Mouse (Mus musculus) embryonic facial prominence, embryonic 11.5 days (tissue): ENCODE measurements around the gene Camta1. TPM values are rescaled to one million over a fixed set of nuclear protein-coding genes. Genes with fewer than 3 reads are reported as not detected.
A peak's percentile ranks its signal among the peaks of the same experiment; 100 is the strongest.
"Not testable (repeated sequence)": the region's sequence is repeated elsewhere in the genome, so short reads cannot be mapped to it uniquely, and the experiment has no call there.

Source experiments
- ATAC-seq: fragments of 200-750 bp; cut with Nextera tagmentation; replicated peaks from 2 replicates; pipeline ENCODE4 v1.8.0; 2017; ENCODE audit warnings: low read depth; ENCODE audit not compliant: insufficient number of reproducible peaks, low FRiP score, low TSS enrichment
- DNase-seq: peaks from one replicate; pipeline ENCODE4 v3.0.0-alpha.2; 2015; ENCODE audit warnings: low spot score
- H3K27ac ChIP-seq: fragments of 300-500 bp; sonication (generic); replicated peaks from 2 replicates; pipeline ENCODE4 v1.5.1; 2014; ENCODE audit warnings: mild to moderate bottlenecking, low read depth, low read length, control low read depth
- H3K27me3 ChIP-seq: fragments of 300-500 bp; sonication (generic); 2 replicates; pipeline ENCODE4 v1.6.1; 2014; ENCODE audit warnings: mild to moderate bottlenecking, low read length, moderate library complexity, mixed read lengths; ENCODE audit not compliant: control insufficient read depth, insufficient read depth
- H3K36me3 ChIP-seq: fragments of 300-500 bp; sonication (generic); replicated peaks from 2 replicates; pipeline ENCODE4 v1.6.1; 2014; ENCODE audit warnings: low read depth, mild to moderate bottlenecking, low read length, moderate library complexity, mixed read lengths; ENCODE audit not compliant: control insufficient read depth, insufficient read depth
- H3K4me1 ChIP-seq: fragments of 300-500 bp; sonication (generic); 2 replicates; pipeline ENCODE4 v1.6.1; 2014; ENCODE audit warnings: low read length, mixed read lengths; ENCODE audit not compliant: control insufficient read depth, insufficient read depth
- H3K4me2 ChIP-seq: fragments of 300-500 bp; sonication (generic); 2 replicates; pipeline ENCODE4 v1.6.1; 2014; ENCODE audit warnings: low read depth, mild to moderate bottlenecking, control low read depth, low read length, moderate library complexity
- H3K4me3 ChIP-seq: fragments of 300-500 bp; sonication (generic); 2 replicates; pipeline ENCODE4 v1.5.1; 2014; ENCODE audit warnings: low read depth, low read length, control low read depth
- H3K9ac ChIP-seq: fragments of 300-500 bp; sonication (generic); replicated peaks from 2 replicates; pipeline ENCODE4 v1.6.1; 2014; ENCODE audit warnings: mild to moderate bottlenecking, control low read depth, low read length
- H3K9me3 ChIP-seq: fragments of 300-500 bp; sonication (generic); replicated peaks from 2 replicates; pipeline ENCODE4 v1.6.1; 2016; ENCODE audit warnings: mild to moderate bottlenecking, low read length, inconsistent platforms, mixed read lengths; ENCODE audit not compliant: control insufficient read depth
- WGBS: fragments of 180-500 bp; shearing (Covaris S2); extraction: QIAGEN DNeasy Blood & Tissue Kit; methylation state at CpG from one replicate; pipeline ENCODE4 v1.1.7; 2014; 5-methylcytosine and 5-hydroxymethylcytosine counted together
- polyA plus RNA-seq: library from polyadenylated mRNA; unstranded; fragments of >200 nt; fragmentation: Nextera tagmentation; extraction: Ambion mirVana; gene quantifications from 2 replicates; pipeline ENCODE4 v1.2.1, GENCODE M21; 2014

Gene Camta1
- polyA plus RNA-seq, 1 experiment from 2014 or later, result 130 TPM

DNA sequence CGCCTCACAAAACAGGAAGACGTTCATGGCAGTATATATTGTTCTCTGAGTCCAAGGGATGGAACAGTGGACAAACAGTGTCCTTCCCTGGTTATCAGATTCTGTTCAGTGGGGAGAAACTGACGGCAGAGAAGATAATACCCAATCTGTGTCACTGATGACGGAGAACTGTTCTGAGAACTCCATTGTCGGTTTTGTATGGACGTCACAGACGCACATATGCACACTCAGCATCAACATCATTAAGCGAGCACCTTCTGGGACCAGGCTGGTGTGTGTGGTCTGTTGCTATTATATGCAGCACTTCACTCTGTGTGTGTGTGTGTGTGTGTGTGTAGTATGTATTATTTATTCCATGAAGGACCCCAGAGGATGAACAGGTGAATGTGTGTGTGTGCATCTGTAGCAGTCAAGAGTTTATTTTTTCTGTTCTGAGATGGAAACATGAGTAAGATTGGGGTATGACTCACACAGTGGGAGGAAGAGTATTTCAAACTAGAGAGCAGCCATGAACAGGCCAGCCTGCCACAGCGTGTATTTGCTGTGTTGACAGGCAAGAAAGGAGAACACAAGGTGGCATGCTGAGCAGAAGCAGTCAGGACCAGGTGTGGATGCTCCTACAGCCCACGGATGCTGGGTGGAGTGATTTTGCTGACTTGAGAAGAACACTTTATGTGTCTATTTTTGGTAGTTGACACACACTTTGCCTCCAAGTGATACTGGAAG, 946.3 kb downstream of the Camta1 start:
- Histone ChIP-seq H3K27ac (no peak overlapping the region), H3K4me1 (no peaks in the 10 kb centered on the region), H3K36me3 (no peaks in the 10 kb centered on the region), H3K4me2 (peak overlapping the region; percentile 57), H3K9me3 (no peaks in the 10 kb centered on the region), H3K27me3 (no peaks in the 10 kb centered on the region), H3K4me3 (peak overlapping the region; percentile 55), H3K9ac (peak overlapping the region; percentile 76)
- ATAC-seq, result no peak
- DNase-seq, result no peak
- 63% methylated on average over 10 of the region's 10 CpGs for WGBS

DNA sequence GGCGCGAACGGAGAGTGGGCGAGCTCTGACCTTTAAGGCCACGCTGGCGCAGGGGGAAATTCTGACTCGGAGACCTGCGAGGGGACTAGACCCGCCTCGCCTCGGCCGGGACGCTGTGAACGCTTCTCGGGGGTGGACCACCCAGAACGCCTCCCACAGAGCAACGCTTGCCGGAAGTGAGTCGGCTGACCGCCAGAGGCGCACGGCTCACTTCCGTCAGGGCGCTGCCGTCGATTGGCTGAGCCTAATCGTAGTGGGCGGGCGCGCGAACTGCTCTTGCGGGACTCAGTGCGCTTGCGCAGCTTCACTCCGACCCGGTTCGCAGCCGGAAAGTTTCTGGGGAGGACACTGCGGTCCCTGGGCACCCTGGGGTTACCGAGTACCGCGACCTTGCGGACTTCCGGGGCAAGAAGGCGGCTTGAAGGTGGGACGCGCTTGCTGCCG, 947.4 kb downstream of the Camta1 start, which contains the start of the genes Park7 and Tnfrsf9:
Gene Park7, minus strand, starts transcription at position 148 of the 444 bp plus-strand sequence.
Gene Tnfrsf9, plus strand, starts transcription at position 273 of the 444 bp plus-strand sequence.
- DNase-seq (peak; percentile 98), ATAC-seq (peak; percentile 80)
- no peaks in the 10 kb centered on the region for H3K27me3 ChIP-seq
- H3K4me1 ChIP-seq, result no peaks in the 10 kb centered on the region
- peak within 1 kb of the TSS; percentile 57 for H3K27ac ChIP-seq
- under 1% methylated on average over 48 of the region's 48 CpGs for WGBS
- H3K9ac ChIP-seq, result peak within 1 kb of the TSS; percentile 76
- peak within 1 kb of the TSS; percentile 57 for H3K4me2 ChIP-seq
- H3K4me3 ChIP-seq, result peak within 1 kb of the TSS; percentile 55
- H3K36me3 ChIP-seq, result no peaks in the 10 kb centered on the region
- H3K9me3 ChIP-seq, result no peaks in the 10 kb centered on the region

DNA sequence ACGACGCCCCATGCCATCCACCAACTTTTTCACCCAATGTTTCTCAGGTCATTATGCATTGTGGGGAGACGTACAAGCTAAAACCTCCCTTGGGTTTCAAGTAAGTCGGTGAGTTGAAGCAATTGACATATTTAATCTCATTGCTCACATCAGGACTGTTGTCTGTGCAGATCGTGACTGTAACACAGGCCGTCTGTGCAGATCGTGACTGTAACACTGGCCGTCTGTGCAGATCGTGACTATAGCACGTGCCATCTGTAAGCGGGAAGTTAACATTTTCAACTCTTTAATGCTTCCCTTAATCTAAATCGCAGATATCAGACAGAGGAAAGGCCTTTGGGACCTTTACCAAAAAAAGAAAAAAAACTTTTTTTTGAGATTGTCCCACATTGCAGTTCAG, 947.9 kb downstream of the Camta1 start:
- Histone ChIP-seq H3K36me3 (no peaks in the 10 kb centered on the region), H3K4me3 (peak overlapping the region; percentile 55), H3K9ac (peak overlapping the region; percentile 76), H3K27me3 (no peaks in the 10 kb centered on the region), H3K4me1 (no peaks in the 10 kb centered on the region), H3K27ac (peak overlapping the region; percentile 57), H3K4me2 (peak overlapping the region; percentile 57), H3K9me3 (no peaks in the 10 kb centered on the region)
- ATAC-seq (no peak), DNase-seq (peak; percentile 17)
- WGBS, result 17% methylated on average over 12 of the region's 12 CpGs

DNA sequence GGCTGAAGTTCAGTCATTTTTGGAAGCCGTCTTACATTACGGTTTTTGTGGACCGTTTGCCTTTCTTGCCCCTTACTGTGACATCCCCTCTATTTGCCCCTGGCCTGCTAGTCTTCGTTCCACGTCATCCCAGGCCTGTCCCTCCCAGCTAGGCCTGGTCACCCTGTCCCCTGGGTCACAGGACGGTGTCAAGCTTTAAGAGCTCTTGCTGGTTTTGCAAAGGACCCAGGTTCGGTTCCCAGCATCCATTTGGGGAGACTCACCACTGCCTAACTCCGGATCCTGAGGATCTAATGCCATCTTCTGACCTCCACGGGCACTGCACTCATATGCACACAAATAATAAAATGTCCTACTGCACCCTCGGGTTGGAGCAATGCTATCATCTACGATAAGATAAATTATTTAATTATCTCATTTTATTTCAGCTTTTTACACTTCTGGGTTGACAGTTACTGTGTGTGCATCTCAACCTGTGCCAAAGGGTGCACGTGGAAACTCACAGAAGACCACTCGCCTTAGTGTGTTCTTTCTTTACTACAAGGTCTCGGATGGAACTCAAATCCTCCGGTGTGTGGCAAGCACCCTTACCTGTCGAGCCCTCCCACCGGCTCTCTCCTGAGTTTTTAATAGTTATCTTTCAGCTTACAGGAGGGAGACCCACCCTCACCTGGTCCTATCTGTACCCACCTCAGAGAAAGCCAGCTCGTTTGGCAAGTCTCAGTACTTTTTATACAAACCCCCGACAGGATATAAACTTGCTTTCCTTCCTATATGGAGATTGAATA, 951.3 kb downstream of the Camta1 start:
- Histone ChIP-seq H3K27ac (peak overlapping the region; percentile 68; the same call in 1 of the 2 replicates), H3K27me3 (no peaks in the 10 kb centered on the region), H3K4me2 (0 out of 2 replicates have a peak overlapping the region, but pooled peaks have one; percentile 19), H3K9me3 (no peaks in the 10 kb centered on the region), H3K9ac (peak overlapping the region; percentile 47), H3K4me3 (no peak overlapping the region), H3K4me1 (no peaks in the 10 kb centered on the region), H3K36me3 (no peaks in the 10 kb centered on the region)
- WGBS, result 85% methylated on average over 19 of the region's 19 CpGs
- DNase-seq (no peak), ATAC-seq (0 out of 2 replicates have a peak, but pooled peaks have one; percentile 0)

DNA sequence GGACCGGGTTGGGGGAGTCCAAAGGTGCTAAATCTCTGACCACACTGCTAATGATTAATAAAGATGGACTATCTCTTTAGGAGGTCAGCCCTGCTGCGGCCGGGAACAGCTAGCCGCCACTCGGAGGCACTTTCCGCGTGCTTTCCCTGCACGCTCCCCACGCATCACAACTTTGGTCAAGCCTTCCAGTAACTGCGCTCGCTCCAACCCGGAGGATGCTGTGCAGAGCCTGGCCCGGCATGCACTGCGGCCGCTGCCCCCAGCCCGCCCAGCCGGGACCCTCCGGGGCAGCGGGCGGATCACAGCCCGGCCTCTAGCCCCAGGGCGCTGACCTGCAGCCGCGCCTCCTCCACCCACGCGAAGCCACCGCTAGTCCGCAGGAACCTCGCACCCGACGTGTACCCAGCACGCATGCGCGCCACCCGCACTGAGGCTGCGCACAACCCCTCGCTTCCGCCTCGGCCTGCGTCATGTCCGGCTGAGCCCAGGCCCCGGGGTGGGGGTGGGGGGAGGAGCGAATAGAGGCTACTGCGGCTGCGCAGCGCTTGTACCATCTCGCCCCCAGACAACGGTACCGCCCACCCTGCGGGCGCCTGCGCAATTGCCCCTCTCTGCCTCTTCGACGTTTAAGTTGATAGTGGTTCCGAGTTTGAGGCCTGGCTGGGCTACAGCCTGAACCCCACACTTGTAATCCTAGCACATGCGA, 952.1 kb downstream of the Camta1 start:
- Histone ChIP-seq H3K27ac (peak overlapping the region; percentile 68), H3K36me3 (no peaks in the 10 kb centered on the region), H3K4me3 (peak overlapping the region; percentile 90), H3K4me1 (no peaks in the 10 kb centered on the region), H3K9me3 (no peaks in the 10 kb centered on the region), H3K4me2 (peak overlapping the region; percentile 70), H3K9ac (peak overlapping the region; percentile 88), H3K27me3 (no peaks in the 10 kb centered on the region)
- WGBS, result under 1% methylated on average over 52 of the region's 56 CpGs
- ATAC-seq (peak; percentile 93), DNase-seq (peak; percentile 99)

DNA sequence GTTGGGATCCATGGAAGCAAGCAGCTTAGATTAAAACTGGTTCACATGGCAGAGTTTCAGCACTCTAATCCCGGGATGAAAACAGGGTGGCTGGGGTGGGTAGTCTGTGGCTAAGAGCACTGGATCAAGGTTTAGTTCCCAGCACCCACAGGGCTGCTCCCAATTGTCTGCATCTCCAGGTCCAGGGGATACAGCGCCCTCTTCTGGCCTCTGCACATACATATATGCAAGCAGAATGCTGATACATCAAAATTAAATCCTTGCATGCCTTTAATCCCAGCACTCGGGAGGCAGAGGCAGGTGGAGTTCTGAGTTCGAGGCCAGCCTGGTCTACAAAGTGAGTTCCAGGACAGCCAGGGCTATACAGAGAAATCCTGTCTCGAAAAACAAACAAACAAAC, 953.2 kb downstream of the Camta1 start:
- H3K36me3 ChIP-seq, H3K9ac ChIP-seq, H3K9me3 ChIP-seq, H3K4me2 ChIP-seq, H3K4me3 ChIP-seq, ATAC-seq, H3K4me1 ChIP-seq, DNase-seq, H3K27ac ChIP-seq, H3K27me3 ChIP-seq: not testable (repeated sequence)
- 74% methylated on average over 5 of the region's 5 CpGs for WGBS

DNA sequence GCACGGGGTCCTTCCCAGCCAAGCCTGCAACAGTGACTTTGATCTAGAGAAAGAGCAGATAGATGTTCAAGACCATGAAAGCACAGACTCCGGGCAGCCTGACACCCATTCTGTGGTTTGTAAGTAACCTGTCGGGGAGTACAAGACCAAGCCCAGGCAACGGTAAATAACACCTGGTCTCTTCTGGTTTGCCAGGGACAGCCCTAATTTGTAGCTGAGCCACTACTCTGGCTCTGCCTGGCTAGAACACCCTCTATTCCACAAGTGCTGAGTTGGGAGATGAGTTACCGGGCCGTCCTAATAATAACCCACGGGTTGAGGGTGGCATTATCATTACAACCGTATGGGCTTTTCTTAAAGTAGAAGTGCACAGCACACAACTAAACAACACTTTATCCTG, 954.6 kb downstream of the Camta1 start:
- Histone ChIP-seq H3K9ac (no peak overlapping the region), H3K36me3 (peaks cover 3% of the 10 kb centered on the region; the same call in 1 of the 2 replicates), H3K4me2 (no peak overlapping the region), H3K27me3 (no peaks in the 10 kb centered on the region), H3K4me1 (no peaks in the 10 kb centered on the region), H3K4me3 (no peak overlapping the region), H3K9me3 (no peaks in the 10 kb centered on the region), H3K27ac (no peak overlapping the region)
- WGBS, result 91% methylated on average over 8 of the region's 8 CpGs
- ATAC-seq, result no peak
- DNase-seq, result no peak
